22 mouse cellular contexts compared by ENCODE assay signal in genomic region chr2:161097746-161098145, GRCm38 (mm10). TPM values are rescaled to one million over a fixed set of nuclear protein-coding genes. Genes with fewer than 3 reads are reported as not detected.
DNase-seq lines count a peak whose midpoint lies in the region; ATAC-seq lines count a peak whose summit lies in the region.
"Had no signal": no experiment of that assay in that cellular context is flagged by ENCODE, and none has a peak within 500 bp of the region (broad histone marks: within the 10 kb centered on the region; RNA-seq: fewer than 3 reads in every experiment).

No protein-coding gene starts in this region.

- no peak overlapping the region for H3K4me2 ChIP-seq in liver, embryonic 13.5 days
- no peak overlapping the region for H3K4me2 ChIP-seq in intestine, embryonic 15.5 days (replicated peaks)
- H3K4me2 ChIP-seq: embryonic facial prominence, embryonic 13.5 days; embryonic facial prominence, embryonic 15.5 days; forebrain, embryonic 12.5 days had no signal

- no peaks in the 10 kb centered on the region for H3K27me3 ChIP-seq in liver, embryonic 13.5 days
- H3K27me3 ChIP-seq in intestine, embryonic 15.5 days (replicated peaks) = no peaks in the 10 kb centered on the region
- H3K27me3 ChIP-seq: embryonic facial prominence, embryonic 13.5 days; embryonic facial prominence, embryonic 15.5 days; forebrain, embryonic 12.5 days; Patski had no signal

- H3K9ac ChIP-seq in liver, embryonic 13.5 days = no peak overlapping the region
- no peak overlapping the region for H3K9ac ChIP-seq in intestine, embryonic 15.5 days
- H3K9ac ChIP-seq: embryonic facial prominence, embryonic 13.5 days; embryonic facial prominence, embryonic 15.5 days; forebrain, embryonic 12.5 days had no signal

- no peak overlapping the region for H3K4me3 ChIP-seq in liver, embryonic 13.5 days (replicated peaks)
- H3K4me3 ChIP-seq in intestine, embryonic 15.5 days (replicated peaks) = no peak overlapping the region
- H3K4me3 ChIP-seq: embryonic facial prominence, embryonic 13.5 days; embryonic facial prominence, embryonic 15.5 days; erythroblast, embryonic 14.5 days; forebrain, embryonic 10.5 days; forebrain, embryonic 12.5 days had no signal

- H3K4me1 ChIP-seq in liver, embryonic 13.5 days (replicated peaks) = peaks cover 21% of the 10 kb centered on the region
- H3K4me1 ChIP-seq in intestine, embryonic 15.5 days (replicated peaks) = 0 out of 2 replicates have a peak, but pooled peaks cover 2% of the 10 kb centered on the region
- H3K4me1 ChIP-seq: forebrain, embryonic 10.5 days; forebrain, embryonic 12.5 days had no signal

- H3K9me3 ChIP-seq in liver, embryonic 13.5 days (replicated peaks) = no peaks in the 10 kb centered on the region
- H3K9me3 ChIP-seq in intestine, embryonic 15.5 days = no peaks in the 10 kb centered on the region
- H3K9me3 ChIP-seq: embryonic facial prominence, embryonic 13.5 days; embryonic facial prominence, embryonic 15.5 days; forebrain, embryonic 10.5 days; forebrain, embryonic 12.5 days had no signal

- peak; percentile 26; the same call in 1 of the 2 replicates for ATAC-seq in liver, embryonic 13.5 days (ENCODE audit: low read depth)
- ATAC-seq in megakaryocyte progenitor cell, adult 5-6 weeks (replicated peaks; ENCODE audit: poor library complexity) = 0 out of 2 replicates have a peak, but pooled peaks have one; percentile 30
- no peak for ATAC-seq in intestine, embryonic 15.5 days
- ATAC-seq: activated CD4-positive, CD25-positive, alpha-beta regulatory T cell, adult 4 months; forebrain, embryonic 14.5 days; forebrain, embryonic 16.5 days; Patski had no signal

- no peaks in the 10 kb centered on the region for H3K36me3 ChIP-seq in liver, embryonic 13.5 days
- no peaks in the 10 kb centered on the region for H3K36me3 ChIP-seq in intestine, embryonic 15.5 days
- H3K36me3 ChIP-seq: embryonic facial prominence, embryonic 13.5 days; embryonic facial prominence, embryonic 15.5 days had no signal

- H3K27ac ChIP-seq in liver, embryonic 13.5 days = no peak overlapping the region
- no peak overlapping the region for H3K27ac ChIP-seq in intestine, embryonic 15.5 days
- H3K27ac ChIP-seq: embryonic facial prominence, embryonic 13.5 days; embryonic facial prominence, embryonic 15.5 days; forebrain, embryonic 10.5 days; forebrain, embryonic 12.5 days had no signal

- 71% methylated on average over 5 of the region's 5 CpGs for WGBS in liver, embryonic 13.5 days (ENCODE audit: insufficient replicate concordance)
- WGBS in intestine, embryonic 15.5 days = 92% methylated on average over 5 of the region's 5 CpGs

- DNase-seq in liver, embryonic 13.5 days = no peak
- DNase-seq in liver = no peak
- no peak for DNase-seq in cerebellum, postnatal 25 days
- DNase-seq: adrenal gland, adult 8-10 months; adrenal gland, postnatal 14 days; cerebellum, adult 11-12 months; cerebellum, adult 2 months; cerebellum, adult 9-10 months; cerebellum, postnatal 10 days; cerebellum, postnatal 36 days; embryo, embryonic 11 days had no signal

RNA-seq across cellular contexts. Expression of gene Chd6, which starts 11.1 kb away (rescaled TPM):
- polyA plus RNA-seq in liver, embryonic 13.5 days (2015; fragmentation: Nextera tagmentation; extraction: Ambion mirVana) = 4.5 and 5.1 TPM in 2 replicates
- total RNA-seq in megakaryocyte progenitor cell, adult 5-6 weeks (2015) = 27.3 and 38.9 TPM in 2 replicates
- 24.5 and 40.9 TPM in 2 replicates for total RNA-seq in megakaryocyte progenitor cell, adult 5-6 weeks (2017)
- 20.8 and 21.1 TPM in 2 replicates for polyA plus RNA-seq in intestine, embryonic 15.5 days (2015; fragmentation: Nextera tagmentation; extraction: Ambion mirVana)
